Mouse (Mus musculus) spleen, adult 2 months (tissue): ENCODE data around the gene Tsen15.

Experiments
- CTCF ChIP-seq: fragments of 200-500 bp; IDR thresholded peaks from 2 replicates; pipeline ENCODE4 v1.5.1; 2011; ENCODE audit warnings: mild to moderate bottlenecking, inconsistent platforms; ENCODE audit not compliant: insufficient read depth, insufficient read length, insufficient replicate concordance; ENCODE audit errors: extremely low read depth
- POLR2A ChIP-seq: fragments of 200-500 bp; IDR thresholded peaks from 2 replicates; pipeline ENCODE4 v1.6.1; 2011; ENCODE audit warnings: low read depth, low read length, inconsistent platforms

- no peak for TF ChIP-seq POLR2A
- TF ChIP-seq CTCF = no peak
Observed at GRCm38 (mm10) chr1:152427912-152428581, 41.6 kb upstream of the Tsen15 start.
